Mouse (Mus musculus) kidney, embryonic 14.5 days (tissue): ENCODE results near the gene Eef1akmt2. TPM values are rescaled to one million over a fixed set of nuclear protein-coding genes. Genes with fewer than 3 reads are reported as not detected.

Experiments
- ATAC-seq: fragments of 200-750 bp; cut with Nextera tagmentation; 2 replicates; pipeline ENCODE4 v1.8.0; 2017; ENCODE audit warnings: moderate number of reproducible peaks, mild to moderate bottlenecking, moderate TSS enrichment, moderate library complexity; ENCODE audit not compliant: low FRiP score, low TSS enrichment
- H3K27ac ChIP-seq: fragments of 300-500 bp; sonication (generic); 2 replicates; pipeline ENCODE4 v1.5.1; 2014; ENCODE audit warnings: low read depth, mild to moderate bottlenecking, low read length, moderate library complexity, mixed read lengths
- H3K27me3 ChIP-seq: fragments of 300-500 bp; sonication (generic); 2 replicates; pipeline ENCODE4 v1.6.1; 2014; ENCODE audit warnings: mild to moderate bottlenecking, low read length; ENCODE audit not compliant: control insufficient read depth, insufficient read depth
- H3K36me3 ChIP-seq: fragments of 300-500 bp; sonication (generic); 2 replicates; pipeline ENCODE4 v1.6.1; 2014; ENCODE audit warnings: low read length, mixed read lengths; ENCODE audit not compliant: control insufficient read depth, insufficient read depth
- H3K4me1 ChIP-seq: fragments of 300-500 bp; sonication (generic); 2 replicates; pipeline ENCODE4 v1.6.1; 2014; ENCODE audit warnings: low read length, mixed read lengths; ENCODE audit not compliant: control insufficient read depth, insufficient read depth
- H3K4me2 ChIP-seq: fragments of 300-500 bp; sonication (generic); replicated peaks from 2 replicates; pipeline ENCODE4 v1.6.1; 2014; ENCODE audit warnings: low read depth, mild to moderate bottlenecking, low read length
- H3K4me3 ChIP-seq: fragments of 300-500 bp; sonication (generic); 2 replicates; pipeline ENCODE4 v1.5.1; 2014; ENCODE audit warnings: mild to moderate bottlenecking, low read length
- H3K9ac ChIP-seq: fragments of 300-500 bp; sonication (generic); 2 replicates; pipeline ENCODE4 v1.6.1; 2014; ENCODE audit warnings: low read depth, mild to moderate bottlenecking, low read length, moderate library complexity
- H3K9me3 ChIP-seq: fragments of 300-500 bp; sonication (generic); 2 replicates; pipeline ENCODE4 v1.6.1; 2016; ENCODE audit warnings: low read length; ENCODE audit not compliant: control insufficient read depth
- WGBS: fragments of 180-500 bp; shearing (Covaris S2); extraction: QIAGEN DNeasy Blood & Tissue Kit; methylation state at CpG from one replicate; pipeline ENCODE4 v1.1.7; 2014; 5-methylcytosine and 5-hydroxymethylcytosine counted together
- polyA plus RNA-seq: library from polyadenylated mRNA; unstranded; fragments of >200 nt; fragmentation: Nextera tagmentation; extraction: Ambion mirVana; gene quantifications from 2 replicates; pipeline ENCODE4 v1.2.1, GENCODE M21; 2014

Eef1akmt2 gene
- polyA plus RNA-seq, 1 experiment from 2014 or later: 72.4 TPM

GRCm38 (mm10) chr7:132781130-132781814 is 71.2 kb downstream of the Eef1akmt2 start:
- Histone ChIP-seq H3K4me3 (no peak overlapping the region), H3K27me3 (no peaks in the 10 kb centered on the region), H3K36me3 (peaks cover 19% of the 10 kb centered on the region; the same call in 1 of the 2 replicates), H3K4me1 (peaks cover 32% of the 10 kb centered on the region), H3K9me3 (no peaks in the 10 kb centered on the region), H3K27ac (peak overlapping the region; percentile 2; the same call in 1 of the 2 replicates), H3K4me2 (no peak overlapping the region), H3K9ac (no peak overlapping the region)
- 30% methylated on average over 7 of the region's 7 CpGs for whole genome bisulfite sequencing
- 0 out of 2 replicates have a peak, but pooled peaks have one; percentile 17 for ATAC-seq

DNA sequence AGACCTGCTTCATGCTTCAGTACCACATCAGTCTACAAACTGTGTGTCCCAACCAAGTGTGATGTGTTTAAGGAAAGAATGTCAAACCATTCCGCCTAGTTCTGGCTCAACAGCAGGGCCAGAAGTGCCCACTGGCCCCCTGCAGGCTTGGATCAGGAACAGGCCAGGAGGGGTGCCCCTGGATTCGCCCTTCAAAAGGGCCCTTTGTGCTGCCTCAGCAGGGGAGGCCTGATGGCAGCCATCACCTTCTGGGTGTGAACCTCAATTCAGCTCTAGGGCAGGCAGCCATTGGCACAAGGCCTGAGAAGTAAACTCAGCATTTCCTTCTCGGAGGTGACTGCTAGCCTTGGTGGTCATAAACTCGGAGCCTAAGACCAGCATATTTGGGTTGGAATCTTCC is 71.9 kb downstream of the Eef1akmt2 start:
- H3K36me3 ChIP-seq: peaks cover 24% of the 10 kb centered on the region; the same call in 1 of the 2 replicates
- peak overlapping the region; percentile 2; the same call in 1 of the 2 replicates for H3K27ac ChIP-seq
- WGBS: 39% methylated on average over 4 of the region's 4 CpGs
- peaks cover 25% of the 10 kb centered on the region for H3K4me1 ChIP-seq
- H3K4me3 ChIP-seq: no peak overlapping the region
- no peaks in the 10 kb centered on the region for H3K27me3 ChIP-seq
- H3K9me3 ChIP-seq: no peaks in the 10 kb centered on the region
- H3K4me2 ChIP-seq: no peak overlapping the region
- 0 out of 2 replicates have a peak, but pooled peaks have one; percentile 26 for ATAC-seq
- no peak overlapping the region for H3K9ac ChIP-seq

GRCm38 (mm10) chr7:132778630-132779029 is 73.8 kb downstream of the Eef1akmt2 start:
- Histone ChIP-seq H3K27me3 (no peaks in the 10 kb centered on the region), H3K4me1 (peaks cover 20% of the 10 kb centered on the region), H3K9me3 (no peaks in the 10 kb centered on the region), H3K36me3 (peaks cover 28% of the 10 kb centered on the region; the same call in 1 of the 2 replicates), H3K4me2 (no peak overlapping the region), H3K4me3 (no peak overlapping the region), H3K27ac (no peak overlapping the region), H3K9ac (no peak overlapping the region)
- WGBS: 79% methylated on average over 13 of the region's 13 CpGs
- ATAC-seq: no peak

- Histone ChIP-seq H3K27ac (no peak overlapping the region), H3K4me3 (no peak overlapping the region), H3K9ac (no peak overlapping the region), H3K9me3 (no peaks in the 10 kb centered on the region), H3K4me2 (no peak overlapping the region), H3K27me3 (no peaks in the 10 kb centered on the region), H3K36me3 (peaks cover 31% of the 10 kb centered on the region; the same call in 1 of the 2 replicates), H3K4me1 (peaks cover 20% of the 10 kb centered on the region)
- WGBS: 82% methylated on average over 1 of the region's 1 CpGs
- no peak for ATAC-seq
Measured at GRCm38 (mm10) chr7:132777728-132778453, 74.6 kb downstream of the Eef1akmt2 start.

Other genes with a start within 250 kb of the Eef1akmt2 start
- gene Lhpp, start 242.0 kb downstream of the Eef1akmt2 start, polyA plus RNA-seq: 24.5 and 27.1 TPM in 2 replicates
- 17.0 and 22.1 TPM in 2 replicates for gene Fam53b, start 38.8 kb downstream of the Eef1akmt2 start, polyA plus RNA-seq
- gene Abraxas2, start 6.6 kb upstream of the Eef1akmt2 start, polyA plus RNA-seq: 37.6 and 50.0 TPM in 2 replicates
- gene Zranb1, start 78.5 kb upstream of the Eef1akmt2 start, polyA plus RNA-seq: 18.0 and 20.0 TPM in 2 replicates